Mouse (Mus musculus): ENCODE measurements at regions not wholly inside any gene's neighbourhood (a gene's known extent, or its start where the extent isn't known, plus 50 kb on each side); places are given as distances from the start of the nearest gene placed in this dataset.

- no peak for TF ChIP-seq CTCF (IDR thresholded peaks at IDR 0.05; ENCODE audit: low read depth)
- no peak for TF ChIP-seq EP300 (optimal IDR thresholded peaks at IDR 0.05)
These were observed 84.8 kb upstream of the Ajap1 start for GRCm38 (mm10) chr4:153567329-153567973.
